Mouse (Mus musculus) kidney, adult 2 months (tissue): ENCODE results near the gene Myrfl. TPM values are rescaled to one million over a fixed set of nuclear protein-coding genes. Genes with fewer than 3 reads are reported as not detected.

Source experiments
- DNase-seq: peaks from one replicate; pipeline ENCODE4 v3.0.0; 2021
- H3K27ac ChIP-seq: fragments of 200-500 bp; 2 replicates; pipeline ENCODE4 v1.5.1; 2012; ENCODE audit warnings: low read depth, low read length, control low read depth, inconsistent platforms; ENCODE audit not compliant: insufficient read depth
- H3K27me3 ChIP-seq: fragments of 200-500 bp; replicated peaks from 2 replicates; pipeline ENCODE4 v1.6.1; 2012; ENCODE audit warnings: mild to moderate bottlenecking, moderate library complexity, low read length, inconsistent platforms; ENCODE audit not compliant: control insufficient read depth, insufficient read depth
- H3K36me3 ChIP-seq: fragments of 200-500 bp; 2 replicates; pipeline ENCODE4 v1.6.1; 2012; ENCODE audit warnings: mild to moderate bottlenecking, moderate library complexity, low read length, inconsistent platforms; ENCODE audit not compliant: control insufficient read depth, insufficient read depth
- H3K4me1 ChIP-seq: fragments of 200-500 bp; 2 replicates; pipeline ENCODE4 v1.6.1; 2011; ENCODE audit warnings: low read length; ENCODE audit not compliant: control insufficient read depth, insufficient read depth
- H3K4me3 ChIP-seq: fragments of 200-500 bp; 2 replicates; pipeline ENCODE4 v1.5.1; 2011; ENCODE audit warnings: mild to moderate bottlenecking, low read depth, low read length, control low read depth; ENCODE audit not compliant: insufficient read depth
- CTCF ChIP-seq: fragments of 200-500 bp; conservative IDR thresholded peaks from 2 replicates; pipeline ENCODE4 v1.5.1; 2011; ENCODE audit warnings: low read depth, mild to moderate bottlenecking, control low read depth, low read length, moderate library complexity, mixed read lengths; ENCODE audit not compliant: insufficient read depth, insufficient read length
- POLR2A ChIP-seq: fragments of 200-500 bp; IDR thresholded peaks from one replicate; pipeline ENCODE4 v1.6.1; 2011; ENCODE audit warnings: low read depth, low read length, control low read depth
- WGBS: fragments of 180-500 bp; shearing (Covaris S2); methylation state at CpG from one replicate; pipeline ENCODE4 v1.1.7; 2018; 5-methylcytosine and 5-hydroxymethylcytosine counted together
- polyA plus RNA-seq: library from polyadenylated mRNA; depleted of rRNA; stranded (reverse); fragments of >200 nt; gene quantifications from 2 replicates; pipeline ENCODE4 v1.2.3, GENCODE M21; 2012; rRNA removed

The Myrfl gene
- 0.02 and 0.04 TPM in 2 replicates for polyA plus RNA-seq

DNA sequence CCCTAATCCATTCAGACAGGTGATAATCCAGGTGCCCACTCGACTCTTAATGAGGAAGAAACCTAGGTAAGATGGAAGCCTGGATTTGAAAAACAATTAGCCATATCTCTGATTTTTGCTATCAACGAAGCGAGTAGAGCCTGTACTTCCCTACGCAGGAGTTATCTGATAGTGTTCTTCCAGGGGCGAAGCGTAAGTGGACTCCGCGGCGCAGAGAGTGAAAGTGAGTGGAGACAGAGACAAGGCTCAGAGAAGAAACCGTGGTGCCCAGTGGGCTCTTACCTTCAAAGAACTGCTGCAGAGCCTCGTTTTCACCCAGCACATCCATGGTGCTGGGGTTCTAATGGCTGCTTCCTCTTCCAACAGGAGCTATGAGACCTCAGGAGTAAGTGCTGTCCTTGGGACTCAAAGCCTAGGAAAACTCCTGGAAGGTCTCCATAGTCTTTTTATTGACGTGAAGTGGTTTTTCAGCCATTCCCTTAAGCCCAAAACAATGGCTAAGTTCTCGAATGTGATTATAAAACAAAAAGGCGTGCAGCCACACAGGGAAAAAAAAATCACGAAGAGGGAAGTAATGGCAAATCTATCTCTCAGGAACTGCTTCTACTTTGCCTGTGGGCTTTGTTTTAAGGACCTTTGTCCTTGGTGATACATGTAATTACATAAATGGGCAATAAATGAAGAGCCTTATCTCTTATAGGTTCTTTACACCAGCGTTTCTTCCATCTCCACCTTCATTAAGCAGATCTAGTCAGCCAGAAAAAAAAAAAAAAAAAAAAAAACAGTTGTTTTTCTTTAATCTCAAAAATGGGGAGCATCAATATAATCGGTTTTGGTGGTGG lies at the start of gene Myrfl:
Gene Myrfl, minus strand, starts transcription at position 584 of the 842 bp plus-strand sequence.
- Histone ChIP-seq H3K27me3 (no peaks in the 10 kb centered on the region), H3K27ac (no peak within 1 kb of the TSS), H3K4me1 (no peaks in the 10 kb centered on the region), H3K36me3 (no peaks in the 10 kb centered on the region), H3K4me3 (no peak within 1 kb of the TSS)
- 80% methylated on average over 17 of the region's 17 CpGs for WGBS
- DNase-seq = no peak
- TF ChIP-seq POLR2A = no peak
- TF ChIP-seq CTCF = no peak

DNA sequence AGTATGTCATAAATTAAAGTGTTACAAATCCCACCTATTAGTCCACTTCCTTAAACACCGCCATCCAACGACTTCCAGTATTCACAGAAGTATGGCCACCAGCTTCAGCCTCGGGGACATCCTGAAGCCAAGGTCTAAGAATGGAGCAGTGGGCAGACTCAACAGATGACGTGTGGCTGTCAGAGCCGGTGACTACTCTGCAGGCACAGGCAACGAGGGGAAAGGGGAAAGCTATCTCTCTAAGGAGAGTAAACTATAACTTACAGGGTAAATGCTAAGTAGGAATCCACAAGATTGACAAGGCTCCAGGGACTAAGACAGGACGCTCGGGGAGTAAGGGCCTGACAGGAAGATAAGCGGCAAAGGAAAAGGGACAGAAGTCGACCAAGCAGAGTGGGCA lies 48.2 kb upstream of the Myrfl start:
- Histone ChIP-seq H3K36me3 (no peaks in the 10 kb centered on the region; the same call in 1 of the 2 replicates), H3K27me3 (no peaks in the 10 kb centered on the region), H3K4me1 (peaks cover 10% of the 10 kb centered on the region; the same call in 1 of the 2 replicates), H3K4me3 (peak overlapping the region; percentile 26; the same call in 1 of the 2 replicates), H3K27ac (peak overlapping the region; percentile 91)
- TF ChIP-seq CTCF (no peak), POLR2A (no peak)
- DNase-seq = no peak
- WGBS = 18% methylated on average over 10 of the region's 10 CpGs

DNA sequence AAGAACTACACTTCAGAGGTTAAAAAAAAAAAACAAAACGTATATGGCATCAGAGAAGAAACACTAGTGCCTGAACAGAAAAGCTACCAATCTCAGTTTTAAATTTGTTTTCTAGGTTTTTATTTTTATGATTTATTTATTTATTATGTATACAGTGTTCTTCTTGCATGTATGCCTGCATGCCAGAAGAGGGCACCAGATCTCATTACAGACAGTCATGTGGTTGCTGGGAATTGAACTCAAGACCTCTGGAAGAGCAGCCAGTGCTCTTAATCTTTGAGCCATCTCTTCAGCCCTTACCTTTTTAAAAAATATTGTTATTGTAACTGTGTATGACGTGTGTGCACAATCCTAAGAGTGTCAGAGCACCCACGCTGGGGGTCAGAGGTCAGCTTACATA lies 47.4 kb upstream of the Myrfl start:
- TF ChIP-seq CTCF = no peak
- TF ChIP-seq POLR2A = no peak
- 43% methylated on average over 3 of the region's 3 CpGs for WGBS
- no peaks in the 10 kb centered on the region for H3K27me3 ChIP-seq
- DNase-seq = peak; percentile 41
- H3K36me3 ChIP-seq = no peaks in the 10 kb centered on the region; the same call in 1 of the 2 replicates
- peaks cover 10% of the 10 kb centered on the region; the same call in 1 of the 2 replicates for H3K4me1 ChIP-seq
- H3K27ac ChIP-seq = no peak overlapping the region
- H3K4me3 ChIP-seq = no peak overlapping the region

DNA sequence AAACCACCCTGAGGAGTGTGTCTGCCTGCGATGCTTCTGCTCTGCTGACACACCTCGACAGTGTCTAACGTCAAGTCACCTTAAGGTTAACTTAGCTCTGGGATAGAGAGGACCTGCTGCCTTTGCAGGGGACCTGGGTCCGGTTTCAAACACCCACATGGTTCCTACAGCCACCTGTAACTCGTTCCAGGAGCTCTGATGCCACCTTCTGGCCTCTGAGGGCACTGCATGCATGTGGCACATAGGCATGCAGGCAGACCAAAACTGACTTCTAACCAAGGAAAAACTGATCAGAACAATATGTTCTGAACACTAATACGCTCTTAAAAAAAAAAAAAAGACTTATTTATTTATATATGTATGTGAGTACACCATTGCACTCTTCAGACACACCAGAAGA lies 46.3 kb upstream of the Myrfl start:
- no peaks in the 10 kb centered on the region for H3K27me3 ChIP-seq
- H3K4me1 ChIP-seq = peaks cover 10% of the 10 kb centered on the region; the same call in 1 of the 2 replicates
- peaks cover 2% of the 10 kb centered on the region; the same call in 1 of the 2 replicates for H3K36me3 ChIP-seq
- 85% methylated on average over 6 of the region's 6 CpGs for WGBS
- no peak for DNase-seq
- TF ChIP-seq POLR2A (no peak), CTCF (peak; percentile 55)
- no peak overlapping the region for H3K4me3 ChIP-seq
- no peak overlapping the region for H3K27ac ChIP-seq

DNA sequence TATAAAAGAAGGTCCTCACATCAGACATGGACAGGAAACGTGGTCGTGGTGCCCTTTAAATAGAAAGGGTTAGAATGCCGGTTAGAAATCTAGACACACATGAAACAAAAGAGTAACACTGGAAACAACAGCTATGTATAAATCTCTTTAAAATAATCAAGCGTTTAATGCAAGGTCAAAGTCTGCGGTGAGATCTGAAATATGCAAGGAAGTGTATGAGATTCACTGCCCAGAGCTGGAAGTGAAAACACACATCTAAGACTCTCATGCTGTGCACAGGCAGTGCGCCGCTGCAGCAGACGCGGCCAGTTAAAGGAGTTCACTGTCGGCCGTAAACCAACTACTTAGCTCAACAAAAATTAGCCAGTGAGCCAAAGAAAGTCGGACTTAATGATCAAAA lies 38.3 kb upstream of the Myrfl start:
- no peak for DNase-seq
- no peak overlapping the region for H3K27ac ChIP-seq
- peaks cover 25% of the 10 kb centered on the region for H3K36me3 ChIP-seq
- TF ChIP-seq CTCF (no peak), POLR2A (no peak)
- H3K4me3 ChIP-seq = no peak overlapping the region
- WGBS = 49% methylated on average over 12 of the region's 12 CpGs
- H3K27me3 ChIP-seq = no peaks in the 10 kb centered on the region
- no peaks in the 10 kb centered on the region; the same call in 1 of the 2 replicates for H3K4me1 ChIP-seq

DNA sequence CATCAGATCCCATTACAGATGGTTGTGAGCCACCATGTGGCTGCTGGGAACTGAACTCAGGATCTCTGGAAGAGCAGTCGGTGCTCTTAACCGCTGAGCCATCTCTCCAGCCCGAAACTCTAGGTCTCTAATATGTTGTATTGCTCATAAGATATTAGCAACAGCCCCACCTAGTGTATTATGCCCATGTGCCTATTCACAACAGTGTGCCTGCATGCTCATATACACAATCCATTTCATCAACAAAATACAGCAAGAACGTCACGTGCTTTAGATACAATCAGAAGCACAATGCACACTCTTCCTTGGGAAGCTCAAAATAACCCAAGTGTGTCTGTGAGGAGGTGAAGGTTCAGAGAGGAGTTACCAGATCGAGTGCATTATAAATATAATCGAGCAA lies 37.1 kb upstream of the Myrfl start:
- no peaks in the 10 kb centered on the region for H3K27me3 ChIP-seq
- H3K4me3 ChIP-seq = no peak overlapping the region
- DNase-seq = no peak
- peaks cover 27% of the 10 kb centered on the region for H3K36me3 ChIP-seq
- 68% methylated on average over 7 of the region's 7 CpGs for WGBS
- TF ChIP-seq CTCF = no peak
- TF ChIP-seq POLR2A = no peak
- H3K27ac ChIP-seq = no peak overlapping the region
- H3K4me1 ChIP-seq = no peaks in the 10 kb centered on the region; the same call in 1 of the 2 replicates

DNA sequence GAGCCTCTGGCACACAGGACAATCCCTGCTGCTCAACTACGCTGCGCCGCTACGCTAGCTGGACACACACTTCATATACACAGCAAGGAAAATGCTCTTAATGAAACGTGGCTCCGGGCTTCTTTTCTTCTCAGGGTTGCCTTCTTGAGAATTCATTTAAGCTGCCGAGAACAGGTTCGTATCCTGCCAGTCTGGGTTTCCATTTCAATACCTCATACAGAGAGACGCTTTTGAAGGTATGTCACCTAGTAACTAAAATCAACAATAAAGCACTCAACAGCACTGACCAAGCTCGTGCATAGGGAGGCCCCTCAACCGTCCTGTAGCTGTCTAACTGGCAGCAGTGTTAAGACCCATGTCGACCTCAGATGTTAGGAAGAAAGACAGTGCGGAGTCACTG lies 35.7 kb upstream of the Myrfl start:
- Histone ChIP-seq H3K27ac (no peak overlapping the region), H3K36me3 (peaks cover 27% of the 10 kb centered on the region)

More for the DNA sequence above, 35.7 kb upstream of the Myrfl start:
- no peaks in the 10 kb centered on the region for H3K27me3 ChIP-seq
- WGBS = 81% methylated on average over 13 of the region's 13 CpGs
- no peak for DNase-seq
- H3K4me3 ChIP-seq = no peak overlapping the region
- no peaks in the 10 kb centered on the region; the same call in 1 of the 2 replicates for H3K4me1 ChIP-seq
- TF ChIP-seq CTCF (no peak), POLR2A (no peak)
